Mouse (Mus musculus): ENCODE measurements around the gene Sh3bp2.

- no peak for TF ChIP-seq GATA1 (IDR thresholded peaks at IDR 0.05; ENCODE audit: borderline replicate concordance, low read length)
- TF ChIP-seq FLI1 (IDR thresholded peaks at IDR 0.05; ENCODE audit: low read length): no peak
Observed at GRCm38 (mm10) chr5:34515096-34515495, 10.5 kb upstream of the Sh3bp2 start.
